Mouse (Mus musculus) G1E (cell line): ENCODE data around the gene Pla2g2e.
"Not testable (repeated sequence)": the region's sequence is repeated elsewhere in the genome, so short reads cannot be mapped to it uniquely, and the experiment has no call there.

Experiments
- CTCF ChIP-seq: IDR thresholded peaks from 2 replicates; pipeline ENCODE4 v1.5.1; 2012; ENCODE audit warnings: low read depth, low read length, inconsistent platforms, mixed read lengths
- GATA1 ChIP-seq: IDR thresholded peaks from 2 replicates; pipeline ENCODE4 v1.6.1; 2012; ENCODE audit warnings: borderline replicate concordance, low read length, inconsistent platforms, mixed read lengths
- TAL1 ChIP-seq: conservative IDR thresholded peaks from 2 replicates; pipeline ENCODE4 v1.6.1; 2012; ENCODE audit warnings: low read depth, low read length, inconsistent platforms, mixed read lengths

DNA sequence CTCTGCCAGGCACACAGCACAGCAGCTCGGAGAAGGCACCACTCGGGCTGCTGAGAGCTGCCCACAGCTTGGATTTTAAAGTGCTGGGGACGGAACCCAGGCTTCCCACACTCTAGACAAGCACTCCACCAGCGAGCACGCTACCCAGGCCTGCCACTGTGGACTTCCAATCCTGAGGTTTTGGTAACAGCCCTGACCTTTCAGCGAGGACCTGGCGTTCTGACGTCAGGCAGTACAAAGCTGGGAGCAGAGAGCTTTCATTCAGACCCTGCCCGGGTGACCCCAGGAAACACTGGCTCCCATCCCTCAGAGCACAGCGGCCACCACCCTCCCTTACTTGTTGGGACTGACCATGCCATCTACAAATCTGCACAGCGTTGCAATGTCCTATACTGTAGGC, 16.0 kb downstream of the Pla2g2e start:
- TF ChIP-seq GATA1, CTCF, TAL1: not testable (repeated sequence)
